Mouse (Mus musculus): ENCODE data around the gene Clec11a. TPM values are rescaled to one million over a fixed set of nuclear protein-coding genes. Genes with fewer than 3 reads are reported as not detected.
"Not testable (repeated sequence)": the region's sequence is repeated elsewhere in the genome, so short reads cannot be mapped to it uniquely, and the experiment has no call there.

Clec11a gene
- total and polyA plus RNA-seq, 3 experiments, result 4.6 to 11.4 (median 5.1) TPM

DNA sequence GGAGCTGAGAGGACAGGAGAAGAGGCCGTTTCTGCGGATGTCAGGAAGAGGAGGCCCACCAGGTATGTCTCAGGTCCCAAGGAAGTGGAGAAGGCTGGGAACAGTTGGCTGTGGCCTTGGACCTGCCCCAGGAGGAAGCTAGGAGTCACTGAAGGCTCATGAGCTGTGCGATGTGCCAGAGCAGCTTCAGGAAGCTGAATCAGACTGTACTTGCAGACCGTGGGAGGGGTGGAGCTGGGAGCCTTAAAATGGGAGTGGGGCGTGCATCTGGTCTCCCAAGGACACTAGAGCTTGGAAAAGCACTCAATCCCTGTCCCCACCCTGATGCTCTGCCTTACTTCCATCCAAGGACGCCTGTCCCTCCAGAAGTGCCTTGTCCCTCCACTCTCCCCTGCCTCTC is 19.9 kb upstream of the Clec11a start:
- no peak for DNase-seq

DNA sequence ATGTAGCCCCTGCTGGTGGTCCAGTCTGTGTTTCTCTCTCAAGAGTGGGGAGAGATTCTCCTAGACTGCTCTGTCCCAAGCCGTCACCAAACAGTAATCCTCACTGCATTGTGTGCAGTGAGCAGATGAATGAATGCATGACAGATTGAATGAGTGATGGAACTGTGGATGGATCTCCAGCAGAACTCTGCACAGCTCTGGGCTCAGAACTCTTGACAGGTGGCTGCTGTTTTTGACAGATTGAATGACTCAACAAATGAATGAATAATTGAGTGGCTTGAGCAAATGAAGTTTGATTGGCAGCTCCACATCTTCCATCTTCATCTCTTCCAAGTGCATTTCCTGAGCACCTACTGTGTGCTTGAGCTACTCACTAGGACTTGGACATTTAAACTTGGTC is 15.6 kb upstream of the Clec11a start:
- DNase-seq, result no peak

DNA sequence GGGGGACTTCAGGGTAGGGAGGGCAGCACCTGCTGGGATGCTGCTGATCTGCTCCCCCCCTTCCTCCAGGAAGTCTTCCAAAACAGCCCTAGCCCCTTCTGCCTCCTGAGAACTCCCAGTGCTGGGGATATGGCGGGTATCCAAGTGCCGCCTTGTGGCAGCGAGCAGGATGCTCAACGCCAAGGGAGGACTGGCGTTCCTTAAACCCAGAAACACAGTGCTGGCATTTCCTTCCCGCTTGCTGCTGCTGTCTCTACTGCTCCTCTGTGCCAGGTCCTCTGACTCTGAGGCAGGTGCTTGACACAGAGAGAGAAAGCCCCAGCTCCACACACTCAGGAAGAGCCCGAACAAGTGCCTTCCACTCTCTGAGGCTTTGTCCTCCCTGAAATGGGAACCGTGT is 14.2 kb upstream of the Clec11a start:
- DNase-seq, result no peak

DNA sequence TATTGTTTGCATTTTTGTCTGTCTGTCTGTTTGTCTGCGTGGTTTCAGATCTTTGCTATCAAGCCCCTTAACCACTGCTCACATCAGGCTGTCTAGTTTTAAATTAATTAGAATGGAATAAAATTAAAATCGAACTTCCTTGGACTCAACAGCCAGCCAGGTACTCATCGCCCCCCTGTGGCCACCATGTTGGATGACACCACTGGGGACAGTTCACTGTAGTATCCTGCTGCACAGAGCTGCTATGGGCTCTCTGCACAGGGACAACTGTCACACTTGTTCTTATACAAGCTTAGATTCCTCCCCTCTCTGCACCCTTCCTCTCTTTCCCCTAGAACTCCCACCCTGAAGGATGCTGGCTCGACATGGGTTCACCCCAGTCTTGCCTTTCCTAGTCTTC is 11.2 kb upstream of the Clec11a start:
- no peak for DNase-seq

DNA sequence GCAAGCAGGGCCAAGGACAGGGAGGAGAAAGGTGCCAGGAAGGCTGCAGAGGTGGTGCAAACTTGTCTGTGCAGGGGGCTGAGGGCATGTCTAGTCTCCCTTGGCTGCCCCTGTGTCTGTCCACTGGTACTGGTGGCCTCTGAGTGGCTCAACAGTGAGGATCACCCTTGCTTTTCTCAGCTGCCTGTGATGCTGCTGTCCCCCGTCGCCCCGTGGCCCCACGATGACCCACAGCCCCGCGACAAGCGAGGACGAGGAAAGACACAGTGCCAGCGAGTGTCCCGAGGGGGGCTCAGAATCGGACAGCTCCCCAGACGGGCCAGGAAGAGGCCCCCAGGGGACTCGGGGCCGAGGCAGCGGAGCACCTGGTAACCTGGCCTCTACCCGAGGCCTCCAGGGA is 5.8 kb upstream of the Clec11a start:
- no peak for DNase-seq

DNA sequence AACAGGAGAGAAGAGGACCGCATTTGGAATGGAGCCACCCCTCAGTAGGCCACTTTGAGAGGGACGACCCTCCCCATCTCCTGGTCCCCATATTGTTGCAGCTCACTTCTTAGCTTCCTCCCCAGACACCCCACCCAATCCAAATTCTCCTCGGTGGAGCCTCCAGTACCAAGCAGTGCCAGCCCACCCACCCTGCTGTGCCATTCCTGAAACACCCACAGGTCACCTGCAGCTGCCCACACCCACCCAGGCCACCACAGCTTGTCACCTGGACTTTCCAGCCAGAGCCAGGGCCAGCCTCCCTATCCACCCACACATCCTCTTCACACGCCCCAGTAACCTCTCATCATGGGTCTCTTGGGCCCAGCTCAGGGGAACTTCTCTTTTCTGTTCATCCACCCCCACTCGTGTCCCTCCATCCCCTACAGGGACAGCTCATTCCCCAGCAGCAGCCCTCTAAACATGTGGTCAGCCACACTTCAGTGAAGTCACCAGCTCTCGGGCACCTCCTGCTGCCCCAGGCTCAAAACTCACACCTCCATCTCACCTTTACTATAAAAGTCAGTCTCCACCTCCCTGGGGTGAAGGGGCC is 5.1 kb upstream of the Clec11a start:
- no peak for DNase-seq

DNA sequence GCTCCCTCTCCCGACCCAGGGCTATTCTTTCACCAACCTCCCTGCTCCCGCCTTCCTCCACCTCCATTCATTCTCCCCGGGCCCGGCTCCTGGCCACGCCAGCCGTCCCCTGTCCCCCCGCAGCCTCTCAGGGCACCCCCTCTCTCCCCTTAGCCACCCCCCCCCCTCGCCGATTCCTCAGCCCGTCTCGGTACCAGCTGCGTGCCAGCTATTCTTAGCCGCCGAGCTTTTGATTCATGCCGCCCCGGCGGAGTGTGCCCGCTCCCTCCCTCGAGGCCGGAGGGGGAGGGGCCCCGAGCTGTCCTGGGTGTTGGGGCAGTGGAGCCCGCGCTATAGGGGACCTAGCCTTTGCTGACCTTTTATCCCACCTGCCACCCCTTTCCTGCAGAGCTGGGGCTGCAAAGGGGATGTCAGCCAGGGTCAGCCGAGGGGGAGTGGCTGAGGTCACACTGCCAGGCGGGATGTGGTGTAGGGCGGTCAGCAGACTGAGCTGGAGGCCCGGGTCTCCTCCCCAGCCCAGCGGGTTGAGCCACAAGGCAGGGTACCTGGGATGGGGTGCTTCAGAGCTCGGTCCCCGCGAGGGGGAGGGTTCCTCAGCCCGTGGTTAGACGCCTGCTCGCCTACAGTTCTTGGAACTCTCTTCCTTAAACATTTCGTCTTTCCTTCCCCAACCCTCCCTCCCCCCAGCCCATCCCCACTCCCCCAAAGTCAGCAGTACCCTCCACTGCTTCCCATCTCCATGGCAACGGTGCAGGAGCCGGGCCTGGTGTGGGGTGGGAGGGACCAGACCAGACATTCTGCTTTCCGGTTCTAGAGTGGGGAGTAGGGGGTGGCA is 4.4 kb upstream of the Clec11a start:
- peak; percentile 72 for DNase-seq

DNA sequence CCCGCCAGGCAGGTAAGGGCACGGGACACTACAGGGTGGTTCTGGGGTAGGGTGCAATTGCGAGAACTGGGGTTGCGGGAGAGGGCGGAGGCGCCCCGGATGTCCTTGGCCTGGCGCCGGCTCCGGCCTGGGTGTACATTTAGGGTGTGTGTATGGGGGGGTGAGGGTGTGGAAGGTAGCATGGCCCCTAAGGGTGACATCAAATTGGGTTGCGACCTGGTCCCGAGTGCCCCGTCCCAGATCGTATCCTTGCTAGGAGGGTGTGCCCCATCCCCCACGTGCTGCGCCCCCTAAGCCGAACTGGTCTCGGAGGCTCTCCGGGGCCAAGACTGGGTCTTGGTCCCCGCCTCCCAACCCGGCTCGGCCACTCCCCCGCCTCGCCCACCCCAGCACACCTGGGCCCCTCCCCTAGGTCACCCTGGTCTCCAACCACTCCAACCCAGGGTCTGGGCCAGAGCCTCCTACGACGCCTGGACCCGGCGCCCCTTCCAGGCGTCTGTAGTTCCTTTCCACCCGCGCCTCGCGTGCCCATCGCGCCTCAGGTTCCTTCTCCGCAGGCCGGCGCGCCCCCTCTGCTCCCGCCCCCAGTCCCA is 3.7 kb upstream of the Clec11a start:
- peak; percentile 22 for DNase-seq

DNA sequence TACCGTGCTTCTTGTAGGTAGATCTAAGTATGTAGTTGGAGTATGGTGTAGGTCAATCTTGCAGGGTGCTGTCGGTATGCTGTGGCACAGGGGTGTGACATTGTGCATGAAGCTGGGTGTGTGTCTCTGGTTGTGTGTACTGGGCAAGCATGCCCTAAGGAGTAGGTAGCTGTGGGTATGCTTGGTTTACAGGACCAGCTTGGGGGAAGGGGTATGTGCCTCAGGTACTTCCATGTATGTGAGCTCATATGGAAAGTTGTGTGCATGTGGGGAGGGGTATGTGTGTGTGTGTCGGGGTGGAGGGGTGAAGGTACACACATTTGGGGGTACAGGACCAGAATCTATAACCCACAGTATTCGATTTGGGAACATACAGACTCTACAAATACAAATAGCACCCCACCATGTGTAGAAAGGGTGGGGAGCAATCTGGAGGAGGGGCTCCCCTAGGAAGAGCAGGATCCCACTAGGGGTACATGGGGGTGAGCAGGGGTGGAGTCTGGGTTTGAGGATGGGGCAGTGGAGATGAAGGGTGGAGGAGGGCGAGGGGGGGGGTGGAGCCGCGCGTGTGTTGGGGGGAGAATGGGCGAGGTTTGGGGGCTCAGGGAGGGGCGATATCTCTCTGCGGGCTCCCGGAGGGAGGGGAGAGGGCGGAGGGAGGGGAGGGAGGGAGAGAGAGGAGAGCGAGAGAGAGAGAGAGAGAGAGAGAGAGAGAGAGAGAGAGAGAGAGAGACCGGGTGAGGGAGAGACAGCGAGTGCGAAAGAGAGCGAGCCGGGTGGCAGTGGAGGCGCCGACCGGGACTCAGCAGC is 3.0 kb upstream of the Clec11a start, which contains the start of gene Shank1:
Gene Shank1 (plus strand): TSS at position 779 of the 810 bp plus-strand sequence.
- no peak for DNase-seq

DNA sequence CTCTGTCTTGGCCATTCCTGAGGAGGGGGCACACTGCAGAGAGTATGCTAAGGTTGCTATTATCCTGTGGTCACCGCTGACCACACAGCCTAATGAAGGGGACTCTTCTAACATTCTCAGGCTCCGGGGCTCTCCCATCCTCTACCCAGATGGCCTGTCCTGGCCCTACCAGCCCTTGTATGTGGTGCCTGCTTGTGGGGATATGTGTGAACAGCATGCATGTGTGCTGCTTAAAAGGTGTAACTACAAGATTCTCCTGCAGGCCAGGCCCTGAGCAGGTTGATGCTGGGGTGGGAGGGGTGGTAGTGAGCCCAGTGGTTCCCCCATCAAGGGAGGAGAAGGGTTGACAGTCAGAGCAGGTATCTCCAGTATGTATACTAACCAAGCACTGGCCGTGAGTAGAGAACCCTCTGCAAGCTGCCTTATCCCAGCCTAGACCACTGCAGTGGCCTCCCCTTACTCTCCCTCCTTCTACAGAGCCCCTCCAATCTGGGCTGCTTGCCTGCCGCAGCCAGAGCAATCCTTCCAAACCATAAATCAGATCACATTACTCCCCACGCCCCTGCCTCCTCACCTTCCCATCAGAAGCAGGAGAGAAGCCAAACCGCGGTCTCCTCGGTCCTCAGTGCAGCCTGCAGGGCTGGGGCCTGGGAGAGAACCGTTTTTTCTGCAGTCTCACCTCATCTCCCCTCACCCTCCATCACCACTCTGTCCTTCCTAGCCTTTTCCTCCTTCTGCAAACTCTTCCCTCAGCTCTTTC is 739 bp upstream of the Clec11a start:
- DNase-seq, result no peak

DNA sequence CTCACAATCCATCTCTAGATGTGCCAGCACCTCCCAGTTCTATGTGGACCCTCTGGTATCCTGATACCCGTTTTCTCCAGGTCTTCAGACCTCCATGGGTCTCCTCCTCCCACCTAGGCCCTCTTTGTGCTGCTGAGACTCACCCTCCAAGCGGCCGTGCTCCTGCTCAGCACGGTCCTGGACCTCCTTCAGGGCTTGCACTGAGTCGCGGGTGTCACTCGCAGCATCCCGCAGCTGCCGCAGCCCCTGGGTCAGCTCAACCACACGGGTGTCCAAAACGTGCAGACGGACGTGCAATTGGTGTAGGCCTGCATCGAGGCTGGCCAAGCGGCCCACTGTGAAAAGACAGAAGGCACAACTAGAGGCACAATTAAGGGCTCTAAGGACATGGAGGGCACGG is 1.0 kb downstream of the Clec11a start:
- no peak for DNase-seq

DNA sequence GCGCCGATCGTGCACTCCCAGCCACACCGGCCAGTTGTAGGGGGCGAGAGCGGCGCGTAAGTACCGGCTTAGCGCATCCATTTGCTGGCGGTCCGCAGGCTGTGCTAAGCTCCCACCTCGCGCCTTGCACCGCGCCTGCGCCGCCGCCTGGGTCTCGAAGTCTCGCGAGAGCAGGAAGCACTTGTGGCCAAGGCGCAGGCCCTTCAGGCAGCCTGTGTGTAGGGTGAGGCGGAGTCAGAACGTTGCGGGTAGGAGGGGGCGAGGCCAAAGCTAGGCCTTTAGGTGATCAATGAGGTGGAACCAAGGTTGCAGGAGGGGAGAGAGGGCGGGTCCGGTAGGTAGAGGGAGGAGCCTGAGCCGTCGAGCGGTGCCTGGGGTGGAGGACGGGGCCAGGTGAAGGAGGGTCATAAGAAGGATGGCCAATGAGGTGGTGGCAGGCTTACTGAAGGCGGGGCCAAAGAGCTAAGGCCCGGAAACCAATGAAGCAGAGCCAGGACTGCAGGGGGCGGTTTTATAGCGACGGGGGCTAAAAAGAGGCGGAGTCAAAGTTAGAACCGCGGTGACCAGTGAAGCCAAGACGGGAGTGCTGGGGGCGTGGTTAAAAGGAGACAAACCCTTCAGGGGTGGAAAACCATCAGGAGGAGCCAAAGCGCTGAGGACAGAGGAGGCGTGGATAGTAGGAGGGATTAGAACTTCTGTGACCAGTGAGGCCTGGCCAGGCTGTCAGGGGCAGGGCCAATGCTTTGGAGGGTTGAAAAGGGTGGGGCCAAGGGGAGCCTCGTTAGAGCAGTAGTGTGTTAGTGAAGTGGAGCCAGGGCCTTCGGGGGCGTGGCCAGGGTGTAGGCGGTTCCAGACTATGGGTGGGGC is 1.7 kb downstream of the Clec11a start:
- DNase-seq, result peak; percentile 97

DNA sequence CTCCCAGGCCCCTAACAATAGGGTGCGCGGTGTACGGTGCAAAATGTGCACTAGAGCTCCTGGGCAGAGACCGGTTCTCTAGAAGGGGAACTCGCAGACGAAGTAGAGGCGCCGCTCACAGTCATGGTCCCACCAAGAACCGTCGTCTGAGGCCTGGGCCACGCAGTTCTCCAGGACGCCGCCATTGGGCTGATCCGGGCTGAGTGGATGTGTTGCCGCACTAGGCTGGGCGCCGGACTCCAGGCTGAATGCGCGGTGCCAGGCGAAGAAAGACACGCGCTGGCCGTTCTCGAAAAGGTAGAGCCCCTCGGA is 2.3 kb downstream of the Clec11a start:
- DNase-seq, result no peak

DNA sequence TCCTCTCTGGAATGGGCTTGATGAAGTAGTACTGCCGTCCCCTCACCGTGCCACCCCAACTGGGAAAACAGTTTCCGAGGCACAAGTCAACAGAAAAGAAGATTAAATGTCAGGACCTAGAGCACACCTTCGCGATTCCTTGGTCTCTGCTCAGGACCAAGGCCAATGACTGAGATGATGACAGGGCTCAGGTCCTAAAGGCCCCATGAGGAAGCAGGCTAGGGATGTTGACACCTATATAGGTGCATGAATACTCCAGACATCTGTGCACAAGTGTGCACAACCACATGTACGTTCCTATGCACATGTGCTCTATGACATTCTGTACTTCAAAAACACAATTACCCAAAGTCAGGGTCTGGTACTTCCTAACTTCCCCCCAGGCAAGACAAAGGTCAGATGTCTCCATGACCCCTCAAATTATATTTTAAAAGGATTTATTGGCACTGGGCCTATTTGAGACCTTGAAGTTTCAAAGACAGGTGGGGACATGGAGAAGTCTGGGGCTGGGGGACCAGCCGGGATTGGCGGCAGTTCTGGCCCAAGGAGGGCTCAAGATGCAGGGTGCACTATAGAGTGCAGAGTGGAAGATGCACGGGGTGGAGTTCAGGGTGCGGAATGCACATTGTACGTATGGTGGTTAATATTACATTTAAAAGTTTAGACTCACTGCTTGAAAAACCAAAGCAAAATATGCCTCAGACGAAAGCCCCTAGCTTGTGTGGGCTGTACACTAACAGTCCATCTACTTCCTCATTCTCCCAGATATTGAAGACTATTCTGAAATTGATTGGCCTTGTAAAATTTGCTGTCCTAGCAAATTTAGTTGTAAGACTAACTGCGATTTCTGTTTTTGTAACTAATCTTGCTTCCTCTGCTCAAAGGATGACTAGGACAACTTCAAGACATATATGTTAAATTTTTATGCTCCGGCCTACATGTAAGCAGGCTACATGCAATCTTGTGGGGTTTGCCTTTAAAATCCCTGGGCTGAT is 3.1 kb downstream of the Clec11a start:
- DNase-seq, result no peak

DNA sequence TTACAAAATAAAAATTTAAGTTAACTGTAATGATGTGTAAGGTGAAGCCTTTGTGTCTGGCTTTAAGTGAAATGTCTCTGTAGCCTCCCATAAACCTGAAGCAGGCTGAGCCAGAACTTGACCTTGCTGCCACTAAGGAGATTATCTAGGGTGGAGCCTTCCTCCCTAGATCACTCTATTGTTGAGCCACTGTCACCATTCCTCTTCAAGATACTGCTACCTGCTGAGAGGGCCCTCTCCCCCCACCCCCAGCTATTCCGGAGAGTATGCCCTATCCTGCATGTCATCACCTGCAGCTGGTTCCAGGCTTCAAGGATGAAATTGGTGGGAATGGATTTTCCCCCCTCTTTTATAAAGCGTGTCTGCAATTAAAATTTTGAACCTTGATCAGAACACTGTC is 9.2 kb downstream of the Clec11a start:
- not testable (repeated sequence) for DNase-seq

DNA sequence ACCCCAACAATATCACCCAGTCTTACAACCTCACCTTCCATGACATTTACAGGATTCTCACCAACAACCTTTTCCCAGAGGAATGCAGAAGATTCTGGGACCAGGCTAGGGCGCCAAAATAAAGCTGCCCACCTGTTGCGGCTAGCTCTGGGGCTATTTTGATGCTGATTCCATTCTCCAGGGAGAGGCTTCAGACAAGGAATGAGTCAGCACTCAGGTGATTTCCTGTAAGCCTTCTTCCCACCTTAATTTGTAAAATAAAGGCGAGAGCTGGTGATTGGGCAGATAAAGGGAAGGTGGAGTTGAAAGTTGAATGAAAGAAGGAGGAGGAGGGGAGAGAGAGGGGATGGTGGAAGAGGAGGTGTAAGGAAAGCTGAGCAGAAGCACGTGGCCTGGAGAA is 15.3 kb downstream of the Clec11a start:
- DNase-seq, result no peak

DNA sequence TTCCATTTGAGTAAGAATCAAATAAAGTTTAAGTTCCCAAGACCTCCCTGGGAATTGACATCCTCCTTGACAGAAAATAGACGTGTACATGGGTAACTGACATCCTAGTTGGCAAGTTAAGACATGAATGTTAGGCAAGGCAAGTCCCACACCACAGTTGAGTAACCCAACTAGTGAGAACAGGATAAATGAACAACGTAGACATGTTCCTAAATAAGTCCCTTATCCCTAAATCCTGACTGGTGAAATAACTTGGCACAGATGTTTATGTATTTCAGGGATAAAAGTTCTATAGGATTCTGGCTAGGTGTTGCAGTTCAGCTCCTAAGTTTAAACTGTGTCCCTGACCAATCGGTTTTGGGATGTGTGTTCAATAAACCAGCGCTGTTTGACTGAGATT is 15.7 kb downstream of the Clec11a start:
- DNase-seq, result no peak

DNA sequence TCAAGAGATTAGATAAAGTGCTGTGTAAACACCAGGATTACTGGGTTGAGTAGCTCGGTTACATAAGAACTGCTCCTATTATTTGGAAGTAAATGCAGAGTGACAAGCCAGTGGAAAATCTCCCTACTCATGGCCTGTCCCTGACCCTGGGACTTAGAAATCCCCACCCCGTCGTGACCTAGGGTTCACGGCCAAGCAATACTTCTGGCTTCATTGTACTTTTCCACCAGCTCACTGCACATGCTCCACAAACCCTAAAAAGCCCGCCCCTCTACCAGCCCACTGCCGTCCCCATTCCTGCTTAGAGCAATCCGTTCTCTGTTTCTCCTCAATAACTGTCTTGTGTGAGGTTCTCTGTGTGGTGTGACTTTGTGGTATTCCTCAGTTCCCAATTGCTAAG is 18.9 kb downstream of the Clec11a start:
- no peak for DNase-seq

DNA sequence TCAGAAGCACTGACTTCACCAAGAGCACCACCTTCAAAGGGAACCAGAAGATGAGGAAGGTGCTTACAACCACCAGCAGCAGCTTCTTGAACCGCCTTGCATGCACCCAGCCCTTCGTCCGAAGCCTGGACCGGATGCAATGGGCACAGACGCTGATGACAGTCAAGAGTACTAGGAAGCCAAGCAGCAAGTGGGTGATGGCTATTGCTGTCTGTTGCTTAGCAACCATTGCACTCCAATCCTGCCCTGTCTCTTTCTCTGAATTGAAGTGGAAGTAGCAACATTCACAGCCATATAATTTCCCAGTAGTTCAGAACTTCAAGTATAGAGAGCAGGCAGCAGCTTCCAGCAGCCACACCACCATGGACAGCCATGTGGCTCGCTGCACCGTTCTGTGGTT is 25.1 kb downstream of the Clec11a start:
- no peak for DNase-seq

DNA sequence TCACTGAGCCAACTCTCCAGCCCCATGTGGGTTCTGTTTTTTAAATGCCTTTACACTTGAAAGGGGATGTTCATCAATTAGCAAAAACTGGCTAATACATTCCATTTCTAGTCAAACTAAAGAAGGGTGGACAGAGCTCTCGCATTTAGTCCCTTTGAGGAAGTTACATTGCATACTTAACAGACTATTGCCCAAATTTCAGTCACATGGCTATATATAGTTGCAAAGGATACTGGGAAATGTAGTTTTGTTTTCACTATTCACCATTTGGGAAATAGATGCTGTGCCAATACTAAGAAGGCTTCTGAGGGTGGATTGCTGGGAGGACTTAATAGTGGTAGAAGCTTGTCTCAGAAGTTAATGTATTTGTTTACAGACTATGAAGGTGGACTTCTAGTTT is 25.7 kb downstream of the Clec11a start:
- DNase-seq, result no peak
